In the genomic region with DNA sequence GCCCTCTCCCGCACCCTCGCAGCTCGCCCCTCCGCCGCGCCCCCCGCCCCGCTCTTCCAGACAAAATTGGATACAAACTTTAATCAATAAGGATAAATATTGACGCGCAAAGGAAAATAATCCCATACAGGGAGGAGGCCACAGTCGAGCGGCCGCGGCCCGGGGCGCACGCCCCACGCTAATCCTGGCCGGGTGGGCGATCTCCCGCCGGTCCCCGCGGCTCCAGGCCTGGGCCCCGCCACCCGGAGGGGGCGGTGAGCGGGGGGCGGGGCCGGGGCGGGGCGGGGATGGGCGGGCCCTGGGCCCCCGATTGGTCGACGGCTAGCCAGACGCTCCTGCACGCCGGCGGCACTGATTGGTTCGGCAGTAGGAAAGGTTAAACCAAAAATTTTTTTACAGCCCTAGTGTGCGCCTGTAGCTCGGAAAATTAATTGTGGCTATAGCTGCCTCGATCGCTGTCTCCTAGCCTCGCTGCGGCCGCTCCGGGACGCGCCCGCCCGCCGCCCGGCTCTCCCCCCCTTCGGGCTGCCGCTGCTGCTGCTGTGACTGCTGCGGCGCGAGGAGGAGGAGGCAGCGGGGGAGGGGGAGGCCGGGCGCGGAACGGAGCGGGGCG, we compare ENCODE assay signal across 8 mouse cellular contexts. TPM values are rescaled to one million over a fixed set of nuclear protein-coding genes. Genes with fewer than 3 reads are reported as not detected.
DNase-seq lines count a peak whose midpoint lies in the region; ATAC-seq and TF ChIP-seq lines count a peak whose summit lies in the region.

No protein-coding gene starts in this region.

- 0 out of 2 replicates have a peak, but pooled peaks cover 6% of the 10 kb centered on the region for H3K4me1 ChIP-seq in embryonic facial prominence, embryonic 14.5 days (ENCODE audit: control insufficient read depth, insufficient read depth, low read length)
- no peaks in the 10 kb centered on the region for H3K4me1 ChIP-seq in intestine, postnatal 0 days (replicated peaks; ENCODE audit: control insufficient read depth, insufficient read depth, low read length)
- H3K4me1 ChIP-seq in liver, embryonic 16.5 days (ENCODE audit: control insufficient read depth, low read depth, low read length) = no peaks in the 10 kb centered on the region; the same call in 1 of the 2 replicates
- H3K4me1 ChIP-seq in stomach, embryonic 15.5 days = peaks cover 14% of the 10 kb centered on the region

- peaks cover 88% of the 10 kb centered on the region for H3K27me3 ChIP-seq in embryonic facial prominence, embryonic 14.5 days (replicated peaks; ENCODE audit: control insufficient read depth, insufficient read depth, low read length)
- H3K27me3 ChIP-seq in intestine, postnatal 0 days (replicated peaks; ENCODE audit: control insufficient read depth, insufficient read depth, low read length) = peaks cover 91% of the 10 kb centered on the region
- H3K27me3 ChIP-seq in liver, embryonic 16.5 days (ENCODE audit: control insufficient read depth, insufficient read depth, low read depth, low read length) = peaks cover 78% of the 10 kb centered on the region
- peaks cover 79% of the 10 kb centered on the region for H3K27me3 ChIP-seq in stomach, embryonic 15.5 days (replicated peaks)

- peak overlapping the region; percentile 55 for H3K4me2 ChIP-seq in embryonic facial prominence, embryonic 14.5 days (ENCODE audit: low read depth, low read length)
- peak overlapping the region; percentile 60 for H3K4me2 ChIP-seq in intestine, postnatal 0 days (replicated peaks; ENCODE audit: low read depth)
- peak overlapping the region; percentile 44 for H3K4me2 ChIP-seq in liver, embryonic 16.5 days (ENCODE audit: low read depth, low read length)
- peak overlapping the region; percentile 53 for H3K4me2 ChIP-seq in stomach, embryonic 15.5 days

- H3K36me3 ChIP-seq in embryonic facial prominence, embryonic 14.5 days (ENCODE audit: control insufficient read depth, insufficient read depth, low read length) = no peaks in the 10 kb centered on the region
- no peaks in the 10 kb centered on the region for H3K36me3 ChIP-seq in intestine, postnatal 0 days (ENCODE audit: control insufficient read depth, insufficient read depth)
- no peaks in the 10 kb centered on the region for H3K36me3 ChIP-seq in liver, embryonic 16.5 days (ENCODE audit: control insufficient read depth, insufficient read depth)
- no peaks in the 10 kb centered on the region for H3K36me3 ChIP-seq in stomach, embryonic 15.5 days

- 1% methylated on average over 40 of the region's 67 CpGs for WGBS in embryonic facial prominence, embryonic 14.5 days
- 0% methylated on average over 50 of the region's 67 CpGs for WGBS in intestine, postnatal 0 days
- WGBS in liver, embryonic 16.5 days (ENCODE audit: insufficient replicate concordance) = 1% methylated on average over 53 of the region's 67 CpGs
- 1% methylated on average over 54 of the region's 67 CpGs for whole genome bisulfite sequencing in stomach, embryonic 15.5 days

- H3K4me3 ChIP-seq in embryonic facial prominence, embryonic 14.5 days (ENCODE audit: low read depth, low read length) = peak overlapping the region; percentile 41
- peak overlapping the region; percentile 36 for H3K4me3 ChIP-seq in intestine, postnatal 0 days (ENCODE audit: low read depth, low read length)
- peak overlapping the region; percentile 31 for H3K4me3 ChIP-seq in liver, embryonic 16.5 days (ENCODE audit: low read depth, low read length)
- peak overlapping the region; percentile 35 for H3K4me3 ChIP-seq in stomach, embryonic 15.5 days (replicated peaks)

- H3K27ac ChIP-seq in embryonic facial prominence, embryonic 14.5 days (replicated peaks; ENCODE audit: low read depth, low read length) = peak overlapping the region; percentile 61
- H3K27ac ChIP-seq in intestine, postnatal 0 days (ENCODE audit: low read depth, low read length) = no peak overlapping the region
- no peak overlapping the region for H3K27ac ChIP-seq in liver, embryonic 16.5 days (ENCODE audit: low read length)
- H3K27ac ChIP-seq in stomach, embryonic 15.5 days = no peak overlapping the region

- peak; percentile 86 for DNase-seq in layer of hippocampus, adult 11-12 months (ENCODE audit: low spot score)
- DNase-seq in layer of hippocampus, adult 9-10 months (ENCODE audit: low spot score) = no peak
- DNase-seq in embryonic facial prominence, embryonic 14.5 days (ENCODE audit: low spot score) = peak; percentile 87
- no peak for DNase-seq in cerebellum, postnatal 4 days (ENCODE audit: low spot score in 2 of 2)
- no peak for DNase-seq in thymus, postnatal 14 days

- no peaks in the 10 kb centered on the region for H3K9me3 ChIP-seq in embryonic facial prominence, embryonic 14.5 days (ENCODE audit: control insufficient read depth, low read length)
- no peaks in the 10 kb centered on the region for H3K9me3 ChIP-seq in intestine, postnatal 0 days (ENCODE audit: control insufficient read depth)
- H3K9me3 ChIP-seq in liver, embryonic 16.5 days (replicated peaks; ENCODE audit: control insufficient read depth, low read length) = no peaks in the 10 kb centered on the region
- H3K9me3 ChIP-seq in stomach, embryonic 15.5 days = no peaks in the 10 kb centered on the region

- H3K9ac ChIP-seq in embryonic facial prominence, embryonic 14.5 days (ENCODE audit: low read depth, low read length) = peak overlapping the region; percentile 56
- no peak overlapping the region for H3K9ac ChIP-seq in intestine, postnatal 0 days (ENCODE audit: low read depth, low read length)
- no peak overlapping the region for H3K9ac ChIP-seq in liver, embryonic 16.5 days (ENCODE audit: low read depth, low read length)
- H3K9ac ChIP-seq in stomach, embryonic 15.5 days = no peak overlapping the region

- TF ChIP-seq CTCF in intestine, postnatal 0 days (IDR thresholded peaks at IDR 0.05; ENCODE audit: low read depth) = no peak

- ATAC-seq in embryonic facial prominence, embryonic 14.5 days (ENCODE audit: low read depth) = peak; percentile 93
- ATAC-seq in intestine, postnatal 0 days = peak; percentile 45; the same call in 1 of the 2 replicates
- no peak for ATAC-seq in liver, embryonic 16.5 days (ENCODE audit: low read depth)
- ATAC-seq in stomach, embryonic 15.5 days (ENCODE audit: insufficient read depth, low FRiP score, low read depth) = peak; percentile 66

RNA-seq across cellular contexts. Expression of gene Foxg1, which starts 1.2 kb away (rescaled TPM):
- 0.81 and 1.4 TPM in 2 replicates for polyA plus RNA-seq in embryonic facial prominence, embryonic 14.5 days (2014; fragmentation: Nextera tagmentation; extraction: Ambion mirVana)
- not detected in 2 replicates for polyA plus RNA-seq in intestine, postnatal 0 days (2015; fragmentation: Nextera tagmentation; extraction: Ambion mirVana)
- not detected in 2 replicates for polyA plus RNA-seq in liver, embryonic 16.5 days (2015; fragmentation: Nextera tagmentation; extraction: Ambion mirVana)
- 0.06 and 0.10 TPM in 2 replicates for polyA plus RNA-seq in stomach, embryonic 15.5 days (2015; fragmentation: Nextera tagmentation; extraction: Ambion mirVana)

RNA-seq across cellular contexts. Expression of gene Gm43517, which starts 1.3 kb away (rescaled TPM):
- not detected in 2 replicates for polyA plus RNA-seq in embryonic facial prominence, embryonic 14.5 days (2014; fragmentation: Nextera tagmentation; extraction: Ambion mirVana)
- polyA plus RNA-seq in intestine, postnatal 0 days (2015; fragmentation: Nextera tagmentation; extraction: Ambion mirVana) = not detected in 2 replicates
- polyA plus RNA-seq in liver, embryonic 16.5 days (2015; fragmentation: Nextera tagmentation; extraction: Ambion mirVana) = not detected in 2 replicates
- polyA plus RNA-seq in stomach, embryonic 15.5 days (2015; fragmentation: Nextera tagmentation; extraction: Ambion mirVana) = not detected in 2 replicates

Comparison
In these comparisons a context has a peak if more than half of its experiments do, and no peak if none do; other contexts are left out.
1. DNase-seq: peak in layer of hippocampus, adult 11-12 months (single experiment) and embryonic facial prominence, embryonic 14.5 days (single experiment); none in layer of hippocampus, adult 9-10 months (single experiment), cerebellum, postnatal 4 days (0 of 2) and thymus, postnatal 14 days (single experiment).
2. Peak in every context shown above with its lines, with median percentiles within 50 percentile points of each other: H3K4me2 ChIP-seq and H3K4me3 ChIP-seq.